ENCODE assay signal across 8 mouse cellular contexts in the genomic region with DNA sequence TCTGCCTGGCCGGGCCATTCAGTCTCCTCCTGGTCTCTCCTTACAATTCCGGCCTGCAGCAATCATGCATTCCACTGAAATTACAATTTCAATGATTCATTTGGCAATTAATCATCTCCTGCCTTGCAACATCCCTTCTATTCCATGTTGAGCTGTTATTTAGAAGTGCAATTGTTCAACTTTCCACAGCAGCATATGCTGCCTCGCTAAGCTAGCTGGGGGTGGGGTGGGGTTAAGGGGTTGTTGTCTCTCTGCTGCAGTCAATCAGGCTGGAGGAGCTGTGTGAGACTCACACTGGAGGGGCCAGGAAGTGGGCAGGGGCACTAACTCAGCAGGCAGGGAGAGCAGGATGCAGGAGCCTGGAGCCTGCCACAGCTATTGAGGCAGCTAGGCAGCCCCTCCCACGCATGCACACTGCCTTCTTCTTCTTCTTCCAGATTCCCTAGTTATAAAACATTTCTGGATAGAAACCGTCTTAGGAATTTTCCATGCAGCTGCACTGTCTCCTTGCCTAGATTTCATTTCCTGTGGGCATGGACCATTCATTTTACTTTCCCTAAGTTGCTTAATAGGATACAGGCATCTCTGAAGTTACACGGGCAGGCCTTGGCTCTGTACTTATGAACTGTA.
A peak's percentile ranks its signal among the peaks of the same experiment; 100 is the strongest.
DNase-seq lines count a peak whose midpoint lies in the region; ATAC-seq lines count a peak whose summit lies in the region.

No protein-coding gene starts in this region.

- H3K36me3 ChIP-seq in embryonic facial prominence, embryonic 14.5 days (ENCODE audit: control insufficient read depth, insufficient read depth, low read length), result no peaks in the 10 kb centered on the region
- H3K36me3 ChIP-seq in hindbrain, embryonic 12.5 days, result no peaks in the 10 kb centered on the region
- no peaks in the 10 kb centered on the region for H3K36me3 ChIP-seq in midbrain, embryonic 11.5 days (ENCODE audit: control insufficient read depth, insufficient read depth, low read length)

- H3K27me3 ChIP-seq in embryonic facial prominence, embryonic 14.5 days (replicated peaks; ENCODE audit: control insufficient read depth, insufficient read depth, low read length), result no peaks in the 10 kb centered on the region
- no peaks in the 10 kb centered on the region for H3K27me3 ChIP-seq in hindbrain, embryonic 12.5 days
- H3K27me3 ChIP-seq in midbrain, embryonic 11.5 days (ENCODE audit: control insufficient read depth, insufficient read depth, low read length), result no peaks in the 10 kb centered on the region

- H3K27ac ChIP-seq in embryonic facial prominence, embryonic 14.5 days (replicated peaks; ENCODE audit: low read depth, low read length), result peak overlapping the region; percentile 77
- no peak overlapping the region for H3K27ac ChIP-seq in hindbrain, embryonic 12.5 days
- no peak overlapping the region for H3K27ac ChIP-seq in midbrain, embryonic 11.5 days (ENCODE audit: low read depth, low read length)

- no peak overlapping the region for H3K4me3 ChIP-seq in embryonic facial prominence, embryonic 14.5 days (ENCODE audit: low read depth, low read length)
- H3K4me3 ChIP-seq in hindbrain, embryonic 12.5 days, result no peak overlapping the region
- no peak overlapping the region for H3K4me3 ChIP-seq in midbrain, embryonic 11.5 days (ENCODE audit: low read depth, low read length)

- no peak overlapping the region for H3K9ac ChIP-seq in embryonic facial prominence, embryonic 14.5 days (ENCODE audit: low read depth, low read length)
- H3K9ac ChIP-seq in hindbrain, embryonic 12.5 days, result no peak overlapping the region
- H3K9ac ChIP-seq in midbrain, embryonic 11.5 days (ENCODE audit: low read length), result no peak overlapping the region

- WGBS in embryonic facial prominence, embryonic 14.5 days, result 16% methylated on average over 6 of the region's 6 CpGs
- WGBS in hindbrain, embryonic 12.5 days, result 21% methylated on average over 6 of the region's 6 CpGs
- WGBS in midbrain, embryonic 11.5 days, result 41% methylated on average over 6 of the region's 6 CpGs

- peak overlapping the region; percentile 15; the same call in 1 of the 2 replicates for H3K4me2 ChIP-seq in embryonic facial prominence, embryonic 14.5 days (ENCODE audit: low read depth, low read length)
- H3K4me2 ChIP-seq in hindbrain, embryonic 12.5 days (replicated peaks), result no peak overlapping the region
- H3K4me2 ChIP-seq in midbrain, embryonic 11.5 days, result no peak overlapping the region

- peaks cover 17% of the 10 kb centered on the region for H3K4me1 ChIP-seq in embryonic facial prominence, embryonic 14.5 days (ENCODE audit: control insufficient read depth, insufficient read depth, low read length)
- peaks cover 10% of the 10 kb centered on the region for H3K4me1 ChIP-seq in hindbrain, embryonic 12.5 days
- H3K4me1 ChIP-seq in midbrain, embryonic 11.5 days (ENCODE audit: control insufficient read depth, insufficient read depth, low read length), result no peaks in the 10 kb centered on the region

- H3K9me3 ChIP-seq in embryonic facial prominence, embryonic 14.5 days (ENCODE audit: control insufficient read depth, low read length), result no peaks in the 10 kb centered on the region
- no peaks in the 10 kb centered on the region for H3K9me3 ChIP-seq in hindbrain, embryonic 12.5 days (replicated peaks)
- H3K9me3 ChIP-seq in midbrain, embryonic 11.5 days (ENCODE audit: control insufficient read depth, low read length), result no peaks in the 10 kb centered on the region

- DNase-seq in ovary, adult 18-20 months (ENCODE audit: low spot score), result peak; percentile 12
- DNase-seq in ovary, postnatal 14 days (ENCODE audit: low spot score), result no peak
- peak; percentile 86 for DNase-seq in embryonic facial prominence, embryonic 14.5 days (ENCODE audit: low spot score)
- DNase-seq in layer of hippocampus, postnatal 36 days, result peak; percentile 54 to 66
- peak; percentile 93 for DNase-seq in right cerebral cortex, adult 18-20 months
- DNase-seq in T-cell, adult 2 months (ENCODE audit: low spot score), result no peak
- DNase-seq in midbrain, embryonic 11.5 days (ENCODE audit: low spot score, missing footprints), result no peak

- ATAC-seq in embryonic facial prominence, embryonic 14.5 days (ENCODE audit: low read depth), result peak; percentile 79
- ATAC-seq in hindbrain, embryonic 12.5 days (ENCODE audit: low FRiP score), result peak; percentile 14; the same call in 1 of the 2 replicates
- no peak for ATAC-seq in midbrain, embryonic 11.5 days (ENCODE audit: low FRiP score)

Comparison
In these comparisons a context has a peak if more than half of its experiments do, and no peak if none do; other contexts are left out.
1. DNase-seq: peak in ovary, adult 18-20 months (single experiment), embryonic facial prominence, embryonic 14.5 days (single experiment), layer of hippocampus, postnatal 36 days (2 of 2) and right cerebral cortex, adult 18-20 months (single experiment); none in ovary, postnatal 14 days (single experiment), T-cell, adult 2 months (single experiment) and midbrain, embryonic 11.5 days (single experiment).